Mouse (Mus musculus) MEL (cell line): ENCODE measurements at regions not wholly inside any gene's neighbourhood (a gene's known extent, or its start where the extent isn't known, plus 50 kb on each side); places are given as distances from the start of the nearest gene placed in this dataset.

ENCODE experiments used
- DNase-seq: peaks from one replicate; pipeline ENCODE4 v3.0.0; 2011; ENCODE audit warnings: low read depth, low spot score
- H3K27ac ChIP-seq: 2 replicates; pipeline ENCODE4 v1.5.1; 2012; ENCODE audit warnings: low read depth, mild to moderate bottlenecking, control low read depth, low read length, moderate library complexity; ENCODE audit not compliant: control insufficient read depth
- H3K27me3 ChIP-seq, 2 experiments: fragments of 150-350 bp in 1 of 2; sonication (generic) in 1 of 2; 2 replicates each; pipeline ENCODE4 v1.6.1; 2012; ENCODE audit warnings: low read length in 2 of 2, mild to moderate bottlenecking in 2 of 2, improper control_type of control experiment in 1 of 2, moderate library complexity in 1 of 2; ENCODE audit not compliant: insufficient read depth in 2 of 2, control insufficient read depth in 1 of 2
- H3K36me3 ChIP-seq, 2 experiments: 2 replicates each; pipeline ENCODE4 v1.6.1; 2012 to 2014; ENCODE audit warnings: low read length in 2 of 2, improper control_type of control experiment in 1 of 2, inconsistent platforms in 1 of 2, mild to moderate bottlenecking in 1 of 2; ENCODE audit not compliant: insufficient read depth in 2 of 2, control insufficient read depth in 1 of 2
- H3K4me1 ChIP-seq, 2 experiments: fragments of 150-350 bp in 1 of 2; sonication (generic) in 1 of 2; 2 replicates each; pipeline ENCODE4 v1.6.1; 2012; ENCODE audit warnings: low read length in 2 of 2, improper control_type of control experiment in 1 of 2, mild to moderate bottlenecking in 1 of 2; ENCODE audit not compliant: insufficient read depth in 2 of 2, control insufficient read depth in 1 of 2
- H3K4me3 ChIP-seq, 2 experiments: fragments of 150-350 bp in 1 of 2; sonication (generic) in 1 of 2; 2 replicates each; pipeline ENCODE4 v1.5.1; 2012; ENCODE audit warnings: low read depth in 2 of 2, low read length in 2 of 2, mild to moderate bottlenecking in 2 of 2, moderate library complexity in 2 of 2, control low read depth in 1 of 2, improper control_type of control experiment in 1 of 2; ENCODE audit not compliant: control insufficient read depth in 1 of 2, insufficient read depth in 1 of 2
- H3K79me2 ChIP-seq: 2 replicates; pipeline ENCODE4 v1.6.1; 2012; ENCODE audit warnings: mild to moderate bottlenecking, low read length, moderate library complexity; ENCODE audit not compliant: control insufficient read depth, poor library complexity, insufficient read depth
- H3K9ac ChIP-seq: 2 replicates; pipeline ENCODE4 v1.6.1; 2012; ENCODE audit warnings: low read depth, mild to moderate bottlenecking, control low read depth, low read length, moderate library complexity; ENCODE audit not compliant: control insufficient read depth, poor library complexity, severe bottlenecking
- H3K9me3 ChIP-seq: fragments of 150-350 bp; sonication (generic); replicated peaks from 2 replicates; pipeline ENCODE4 v1.6.1; 2012; ENCODE audit warnings: mild to moderate bottlenecking, low read length, improper control_type of control experiment, moderate library complexity; ENCODE audit not compliant: insufficient read depth
- BHLHE40 ChIP-seq: IDR thresholded peaks from 2 replicates; pipeline ENCODE4 v1.6.1; 2012; ENCODE audit warnings: low read depth, mild to moderate bottlenecking, inconsistent platforms, low read length, improper control_type of control experiment, borderline replicate concordance
- CHD2 ChIP-seq: IDR thresholded peaks from 2 replicates; pipeline ENCODE4 v1.6.1; 2011; ENCODE audit warnings: low read length, improper control_type of control experiment
- CTCF ChIP-seq, 3 experiments: IDR thresholded peaks in 2 of 3; conservative IDR thresholded peaks in 1 of 3; 2 replicates each; pipeline ENCODE4 v1.5.1; 2011 to 2012; ENCODE audit warnings: low read length in 3 of 3, low read depth in 2 of 3, mild to moderate bottlenecking in 2 of 3, improper control_type of control experiment in 1 of 3, inconsistent platforms in 1 of 3, mixed read lengths in 1 of 3, moderate library complexity in 1 of 3; ENCODE audit not compliant: control insufficient read depth in 1 of 3, insufficient read depth in 1 of 3, poor library complexity in 1 of 3, severe bottlenecking in 1 of 3
- E2F4 ChIP-seq: IDR thresholded peaks from 2 replicates; pipeline ENCODE4 v1.6.1; 2011; ENCODE audit warnings: low read depth, low read length, improper control_type of control experiment, borderline replicate concordance
- ELF1 ChIP-seq: IDR thresholded peaks from 2 replicates; pipeline ENCODE4 v1.6.1; 2014; ENCODE audit warnings: low read depth, mild to moderate bottlenecking, inconsistent platforms, low read length, improper control_type of control experiment, moderate library complexity
- EP300 ChIP-seq, 2 experiments: IDR thresholded peaks; 2 replicates each; pipeline ENCODE4 v1.6.1; 2011; ENCODE audit warnings: improper control_type of control experiment in 2 of 2, low read length in 2 of 2, low read depth in 1 of 2, mild to moderate bottlenecking in 1 of 2
- ETS1 ChIP-seq: IDR thresholded peaks from 2 replicates; pipeline ENCODE4 v1.6.1; 2012; ENCODE audit warnings: low read depth, mild to moderate bottlenecking, inconsistent platforms, low read length, improper control_type of control experiment, moderate library complexity
- GATA1 ChIP-seq: IDR thresholded peaks from 2 replicates; pipeline ENCODE4 v1.6.1; 2011; ENCODE audit warnings: low read depth, low read length, improper control_type of control experiment
- HCFC1 ChIP-seq: IDR thresholded peaks from 2 replicates; pipeline ENCODE4 v1.6.1; 2012; ENCODE audit warnings: low read depth, mild to moderate bottlenecking, inconsistent platforms, low read length, improper control_type of control experiment, moderate library complexity
- JUND ChIP-seq: IDR thresholded peaks from 2 replicates; pipeline ENCODE4 v1.6.1; 2011; ENCODE audit warnings: low read depth, mild to moderate bottlenecking, improper control_type of control experiment, low read length
- MAFK ChIP-seq: IDR thresholded peaks from 2 replicates; pipeline ENCODE4 v1.6.1; 2011; ENCODE audit warnings: low read depth, mild to moderate bottlenecking, low read length, improper control_type of control experiment, borderline replicate concordance
- MAX ChIP-seq: IDR thresholded peaks from 2 replicates; pipeline ENCODE4 v1.6.1; 2011; ENCODE audit warnings: low read length, improper control_type of control experiment
- MAZ ChIP-seq: IDR thresholded peaks from 2 replicates; pipeline ENCODE4 v1.6.1; 2012; ENCODE audit warnings: low read depth, mild to moderate bottlenecking, inconsistent platforms, low read length, improper control_type of control experiment
- MEF2A ChIP-seq: IDR thresholded peaks from 2 replicates; pipeline ENCODE4 v1.6.1; 2014; ENCODE audit warnings: low read depth, mild to moderate bottlenecking, inconsistent platforms, low read length, improper control_type of control experiment; ENCODE audit not compliant: poor library complexity, insufficient replicate concordance, severe bottlenecking; ENCODE audit errors: extremely low read depth
- MXI1 ChIP-seq: IDR thresholded peaks from 2 replicates; pipeline ENCODE4 v1.6.1; 2011; ENCODE audit warnings: mild to moderate bottlenecking, low read depth, low read length, improper control_type of control experiment
- MYB ChIP-seq: IDR thresholded peaks from 2 replicates; pipeline ENCODE4 v1.6.1; 2011; ENCODE audit warnings: mild to moderate bottlenecking, low read depth, low read length, improper control_type of control experiment
- MYC ChIP-seq: IDR thresholded peaks from 2 replicates; pipeline ENCODE4 v1.6.1; 2011; ENCODE audit warnings: low read depth, mild to moderate bottlenecking, low read length, improper control_type of control experiment, moderate library complexity
- NRF1 ChIP-seq: IDR thresholded peaks from 2 replicates; pipeline ENCODE4 v1.6.1; 2014; ENCODE audit warnings: low read depth, mild to moderate bottlenecking, inconsistent platforms, low read length, improper control_type of control experiment, moderate library complexity; ENCODE audit not compliant: poor library complexity, insufficient read depth, severe bottlenecking
- POLR2A ChIP-seq, 2 experiments: IDR thresholded peaks; 2 replicates each; pipeline ENCODE4 v1.6.1; 2011 to 2012; ENCODE audit warnings: low read length in 2 of 2, mild to moderate bottlenecking in 2 of 2, control low read depth in 1 of 2, improper control_type of control experiment in 1 of 2, low read depth in 1 of 2, moderate library complexity in 1 of 2; ENCODE audit not compliant: control insufficient read depth in 1 of 2, insufficient read depth in 1 of 2, poor library complexity in 1 of 2
- POLR2AphosphoS2 ChIP-seq: IDR thresholded peaks from 2 replicates; pipeline ENCODE4 v1.6.1; 2011; ENCODE audit warnings: low read length, improper control_type of control experiment
- POLR2AphosphoS5 ChIP-seq: IDR thresholded peaks from 2 replicates; pipeline ENCODE4 v1.6.1; 2012; ENCODE audit warnings: low read depth, borderline replicate concordance, mild to moderate bottlenecking, inconsistent platforms, low read length, moderate library complexity, mixed read lengths
- RAD21 ChIP-seq: IDR thresholded peaks from 2 replicates; pipeline ENCODE4 v1.6.1; 2011; ENCODE audit warnings: mild to moderate bottlenecking, low read depth, low read length, improper control_type of control experiment
- RCOR1 ChIP-seq: IDR thresholded peaks from 2 replicates; pipeline ENCODE4 v1.6.1; 2012; ENCODE audit warnings: low read depth, mild to moderate bottlenecking, inconsistent platforms, low read length, improper control_type of control experiment
- SIN3A ChIP-seq: IDR thresholded peaks from 2 replicates; pipeline ENCODE4 v1.6.1; 2012; ENCODE audit warnings: low read length, improper control_type of control experiment, inconsistent platforms
- SMC3 ChIP-seq: IDR thresholded peaks from 2 replicates; pipeline ENCODE4 v1.6.1; 2011; ENCODE audit warnings: low read depth, low read length, improper control_type of control experiment
- TAL1 ChIP-seq: IDR thresholded peaks from 2 replicates; pipeline ENCODE4 v1.6.1; 2012; ENCODE audit warnings: mild to moderate bottlenecking, inconsistent platforms, low read length, moderate library complexity, mixed read lengths
- TCF12 ChIP-seq: IDR thresholded peaks from 2 replicates; pipeline ENCODE4 v1.6.1; 2014; ENCODE audit warnings: low read depth, mild to moderate bottlenecking, inconsistent platforms, low read length, improper control_type of control experiment, moderate library complexity
- UBTF ChIP-seq: IDR thresholded peaks from 2 replicates; pipeline ENCODE4 v1.6.1; 2012; ENCODE audit warnings: low read depth, mild to moderate bottlenecking, inconsistent platforms, low read length, improper control_type of control experiment, moderate library complexity, borderline replicate concordance; ENCODE audit not compliant: insufficient read depth
- USF1 ChIP-seq: IDR thresholded peaks from 2 replicates; pipeline ENCODE4 v1.6.1; 2014; ENCODE audit warnings: low read depth, mild to moderate bottlenecking, inconsistent platforms, low read length, improper control_type of control experiment, moderate library complexity
- USF2 ChIP-seq, 2 experiments: IDR thresholded peaks; 2 replicates each; pipeline ENCODE4 v1.6.1; 2011 to 2012; ENCODE audit warnings: improper control_type of control experiment in 2 of 2, low read length in 2 of 2, borderline replicate concordance in 1 of 2, inconsistent platforms in 1 of 2, low read depth in 1 of 2, mild to moderate bottlenecking in 1 of 2; ENCODE audit not compliant: insufficient read depth in 1 of 2
- ZC3H11A ChIP-seq: IDR thresholded peaks from 2 replicates; pipeline ENCODE4 v1.6.1; 2012; ENCODE audit warnings: low read depth, mild to moderate bottlenecking, inconsistent platforms, low read length, improper control_type of control experiment
- ZKSCAN1 ChIP-seq: IDR thresholded peaks from 2 replicates; pipeline ENCODE4 v1.6.1; 2012; ENCODE audit warnings: low read depth, mild to moderate bottlenecking, inconsistent platforms, low read length, improper control_type of control experiment, moderate library complexity
- ZMIZ1 ChIP-seq: IDR thresholded peaks from 2 replicates; pipeline ENCODE4 v1.6.1; 2012; ENCODE audit warnings: low read depth, mild to moderate bottlenecking, inconsistent platforms, low read length, improper control_type of control experiment, moderate library complexity
- ZNF384 ChIP-seq: IDR thresholded peaks from 2 replicates; pipeline ENCODE4 v1.6.1; 2012; ENCODE audit warnings: low read depth, mild to moderate bottlenecking, inconsistent platforms, low read length, improper control_type of control experiment

DNA sequence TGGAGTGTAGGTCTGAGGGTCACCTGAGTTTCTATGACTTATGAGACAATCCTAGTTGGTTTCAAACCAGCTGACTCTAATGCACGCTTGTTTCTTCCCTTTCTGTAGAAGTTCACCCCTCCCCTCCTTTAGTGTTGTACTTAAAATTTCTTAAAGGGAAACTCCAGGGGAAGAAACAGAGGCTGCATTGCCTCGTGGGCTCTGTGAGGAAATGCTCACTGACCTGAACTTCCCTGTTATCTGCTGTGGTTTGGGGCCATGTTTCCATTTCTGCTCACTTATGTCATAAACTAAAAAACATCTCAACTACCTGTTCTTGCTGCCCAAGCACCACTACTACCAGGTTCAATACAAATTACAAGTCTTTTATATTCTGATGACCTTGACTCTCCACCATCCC lies 93.2 kb upstream of the Bmp2 start:
- Histone ChIP-seq H3K36me3 (peaks cover 0 to 37% of the 10 kb centered on the region in 2 experiments; a peak in 2 of 4 replicates), H3K27ac (no peak overlapping the region)
- TF ChIP-seq USF1 (no peak), POLR2AphosphoS2 (no peak), NRF1 (no peak), RAD21 (no peak), E2F4 (no peak), RCOR1 (peak; percentile 79), ELF1 (0 out of 2 replicates have a peak, but pooled peaks have one; percentile 16), SIN3A (peak; percentile 62), MAZ (no peak), UBTF (no peak), ZKSCAN1 (no peak), ETS1 (peak; percentile 72), POLR2A (IDR thresholded peaks at IDR 0.05; ENCODE audit: control insufficient read depth in 1 of 2, insufficient read depth in 1 of 2, low read depth in 1 of 2, low read length in 2 of 2, poor library complexity in 1 of 2) (no peak), HCFC1 (0 out of 2 replicates have a peak, but pooled peaks have one; percentile 27), JUND (no peak), ZNF384 (no peak), ZMIZ1 (no peak), SMC3 (no peak), MAFK (peak; percentile 63; the same call in 1 of the 2 replicates), TCF12 (0 out of 2 replicates have a peak, but pooled peaks have one; percentile 47), TAL1 (no peak), BHLHE40 (peak; percentile 17; the same call in 1 of the 2 replicates), EP300 (IDR thresholded peaks at IDR 0.05; ENCODE audit: low read depth in 1 of 2, low read length in 2 of 2) (peak; percentile 80 to 81), CTCF (IDR thresholded peaks at IDR 0.05 in 2 of 3, conservative IDR thresholded peaks at IDR 0.05 in 1 of 3; ENCODE audit: control insufficient read depth in 1 of 3, insufficient read depth in 1 of 3, low read depth in 2 of 3, low read length in 3 of 3, poor library complexity in 1 of 3, severe bottlenecking in 1 of 3) (no peak), ZC3H11A (no peak), POLR2AphosphoS5 (no peak), MAX (peak; percentile 73; the same call in 1 of the 2 replicates), GATA1 (peak; percentile 69), MYB (peak; percentile 18; the same call in 1 of the 2 replicates), MXI1 (peak; percentile 57), MEF2A (peak; percentile 88), USF2 (IDR thresholded peaks at IDR 0.05; ENCODE audit: borderline replicate concordance in 1 of 2, insufficient read depth in 1 of 2, low read depth in 1 of 2, low read length in 2 of 2) (no peak), MYC (peak; percentile 90), CHD2 (0 out of 2 replicates have a peak, but pooled peaks have one; percentile 24)

More for the DNA sequence above, 93.2 kb upstream of the Bmp2 start:
- Histone ChIP-seq H3K27me3 (no peaks in the 10 kb centered on the region), H3K9ac (no peak overlapping the region), H3K4me3 (no peak overlapping the region), H3K4me1 (peaks cover 11 to 25% of the 10 kb centered on the region in 2 experiments), H3K79me2 (no peaks in the 10 kb centered on the region), H3K9me3 (no peaks in the 10 kb centered on the region)
- DNase-seq = peak; percentile 76
